Mouse (Mus musculus): Measurements from ENCODE around the gene Defb29.

Gene Defb29

GRCm38 (mm10) chr2:152500204-152500862 lies 39.6 kb downstream of the Defb29 start:
- DNase-seq = no peak

- no peak for DNase-seq
Observed at GRCm38 (mm10) chr2:152498020-152498419, 41.9 kb downstream of the Defb29 start.

GRCm38 (mm10) chr2:152493151-152493550 lies 46.7 kb downstream of the Defb29 start:
- no peak for DNase-seq

GRCm38 (mm10) chr2:152490038-152490437 lies 49.9 kb downstream of the Defb29 start, which contains the start of gene Defb22:
Gene Defb22 (minus strand): TSS chr2:152490138.
- no peak for DNase-seq
